Mouse (Mus musculus) heart, embryonic 13.5 days (tissue): Measurements from ENCODE around the gene Asnsd1. TPM values are rescaled to one million over a fixed set of nuclear protein-coding genes. Genes with fewer than 3 reads are reported as not detected.
A peak's percentile ranks its signal among the peaks of the same experiment; 100 is the strongest.

Experiments used
- ATAC-seq: fragments of 200-750 bp; cut with Nextera tagmentation; 2 replicates; pipeline ENCODE4 v1.8.0; 2017; ENCODE audit warnings: moderate TSS enrichment; ENCODE audit not compliant: insufficient number of reproducible peaks, low FRiP score, low TSS enrichment; ENCODE audit errors: extremely low read depth
- H3K27ac ChIP-seq: fragments of 300-500 bp; sonication (generic); replicated peaks from 2 replicates; pipeline ENCODE4 v1.5.1; 2015; ENCODE audit warnings: moderate library complexity, mild to moderate bottlenecking, inconsistent platforms
- H3K27me3 ChIP-seq: fragments of 300-500 bp; sonication (generic); replicated peaks from 2 replicates; pipeline ENCODE4 v1.6.1; 2015; ENCODE audit warnings: mild to moderate bottlenecking, inconsistent platforms
- H3K36me3 ChIP-seq: fragments of 300-500 bp; sonication (generic); 2 replicates; pipeline ENCODE4 v1.6.1; 2015; ENCODE audit warnings: mild to moderate bottlenecking, inconsistent platforms
- H3K4me1 ChIP-seq: fragments of 300-500 bp; sonication (generic); 2 replicates; pipeline ENCODE4 v1.6.1; 2015; ENCODE audit warnings: inconsistent platforms
- H3K4me2 ChIP-seq: fragments of 300-500 bp; sonication (generic); 2 replicates; pipeline ENCODE4 v1.6.1; 2015; ENCODE audit warnings: inconsistent platforms, mild to moderate bottlenecking, moderate library complexity
- H3K4me3 ChIP-seq: fragments of 300-500 bp; sonication (generic); 2 replicates; pipeline ENCODE4 v1.5.1; 2015; ENCODE audit warnings: moderate library complexity, mild to moderate bottlenecking, inconsistent platforms
- H3K9ac ChIP-seq: fragments of 300-500 bp; sonication (generic); 2 replicates; pipeline ENCODE4 v1.6.1; 2015; ENCODE audit warnings: inconsistent platforms, mild to moderate bottlenecking, moderate library complexity
- H3K9me3 ChIP-seq: fragments of 300-500 bp; sonication (generic); 2 replicates; pipeline ENCODE4 v1.6.1; 2016; ENCODE audit warnings: inconsistent platforms
- WGBS: fragments of 180-500 bp; shearing (Covaris S2); methylation state at CpG from one replicate; pipeline ENCODE4 v1.1.7; 2015; ENCODE audit warnings: mixed read lengths; 5-methylcytosine and 5-hydroxymethylcytosine counted together
- polyA plus RNA-seq: library from polyadenylated mRNA; unstranded; fragments of >200 nt; fragmentation: Nextera tagmentation; extraction: Ambion mirVana; gene quantifications from 2 replicates; pipeline ENCODE4 v1.2.1, GENCODE M21; 2015

Asnsd1 gene
- polyA plus RNA-seq, 1 experiment from 2014 or later: 60.0 TPM

DNA sequence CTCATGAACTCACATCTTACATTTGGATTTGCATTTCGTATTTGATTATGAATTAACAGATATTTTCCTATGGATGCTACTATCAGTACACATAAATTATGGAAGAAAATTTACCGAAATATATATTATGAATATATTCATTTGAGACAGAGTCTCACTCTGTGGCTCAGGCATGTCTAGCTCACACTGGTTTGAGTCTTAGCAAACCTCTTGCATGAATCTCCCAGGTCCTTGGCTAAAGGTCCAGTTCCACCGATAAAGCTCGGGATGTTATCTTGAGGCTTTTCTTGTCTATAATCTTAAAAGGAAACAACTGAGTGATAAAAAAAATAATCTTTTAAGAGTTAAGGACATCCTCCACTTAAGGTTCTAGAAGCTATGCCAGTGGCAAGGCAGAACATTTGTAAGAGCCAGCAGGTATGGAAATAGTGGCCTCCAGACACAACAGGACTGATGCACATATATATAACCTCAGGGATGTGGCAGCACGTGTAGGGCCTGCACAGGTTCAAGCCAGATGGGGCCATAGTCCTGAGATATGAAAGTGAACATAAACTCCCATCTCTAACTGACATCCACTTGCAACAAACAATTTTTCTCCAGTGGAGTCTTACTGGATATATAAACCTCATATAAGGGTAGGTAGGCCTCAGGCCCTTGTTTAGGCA, 27.6 kb downstream of the Asnsd1 start:
- 72% methylated on average over 5 of the region's 5 CpGs for WGBS
- Histone ChIP-seq H3K36me3 (peaks cover 47% of the 10 kb centered on the region), H3K4me2 (no peak overlapping the region)

GRCm38 (mm10) chr1:53324277-53324676, 28.3 kb downstream of the Asnsd1 start:
- peaks cover 54% of the 10 kb centered on the region for H3K36me3 ChIP-seq
- H3K4me3 ChIP-seq: no peak overlapping the region
- 95% methylated on average over 1 of the region's 1 CpGs for WGBS
- H3K9me3 ChIP-seq: no peaks in the 10 kb centered on the region
- no peak overlapping the region for H3K4me2 ChIP-seq
- no peak overlapping the region for H3K9ac ChIP-seq
- ATAC-seq: no peak
- no peaks in the 10 kb centered on the region for H3K4me1 ChIP-seq
- no peak overlapping the region for H3K27ac ChIP-seq
- H3K27me3 ChIP-seq: no peaks in the 10 kb centered on the region

More for the DNA sequence above, 27.6 kb downstream of the Asnsd1 start:
- H3K27me3 ChIP-seq: no peaks in the 10 kb centered on the region
- H3K9ac ChIP-seq: no peak overlapping the region
- no peak for ATAC-seq
- H3K4me1 ChIP-seq: no peaks in the 10 kb centered on the region
- no peaks in the 10 kb centered on the region for H3K9me3 ChIP-seq
- H3K27ac ChIP-seq: no peak overlapping the region
- no peak overlapping the region for H3K4me3 ChIP-seq

- no peak overlapping the region for H3K27ac ChIP-seq
- H3K9ac ChIP-seq: no peak overlapping the region
- H3K9me3 ChIP-seq: no peaks in the 10 kb centered on the region
- H3K36me3 ChIP-seq: peaks cover 63% of the 10 kb centered on the region
- H3K27me3 ChIP-seq: no peaks in the 10 kb centered on the region
- WGBS: 89% methylated on average over 5 of the region's 5 CpGs
- H3K4me1 ChIP-seq: no peaks in the 10 kb centered on the region
- no peak overlapping the region for H3K4me3 ChIP-seq
- ATAC-seq: no peak
- no peak overlapping the region for H3K4me2 ChIP-seq
These were observed 29.3 kb downstream of the Asnsd1 start for GRCm38 (mm10) chr1:53323254-53323653.

DNA sequence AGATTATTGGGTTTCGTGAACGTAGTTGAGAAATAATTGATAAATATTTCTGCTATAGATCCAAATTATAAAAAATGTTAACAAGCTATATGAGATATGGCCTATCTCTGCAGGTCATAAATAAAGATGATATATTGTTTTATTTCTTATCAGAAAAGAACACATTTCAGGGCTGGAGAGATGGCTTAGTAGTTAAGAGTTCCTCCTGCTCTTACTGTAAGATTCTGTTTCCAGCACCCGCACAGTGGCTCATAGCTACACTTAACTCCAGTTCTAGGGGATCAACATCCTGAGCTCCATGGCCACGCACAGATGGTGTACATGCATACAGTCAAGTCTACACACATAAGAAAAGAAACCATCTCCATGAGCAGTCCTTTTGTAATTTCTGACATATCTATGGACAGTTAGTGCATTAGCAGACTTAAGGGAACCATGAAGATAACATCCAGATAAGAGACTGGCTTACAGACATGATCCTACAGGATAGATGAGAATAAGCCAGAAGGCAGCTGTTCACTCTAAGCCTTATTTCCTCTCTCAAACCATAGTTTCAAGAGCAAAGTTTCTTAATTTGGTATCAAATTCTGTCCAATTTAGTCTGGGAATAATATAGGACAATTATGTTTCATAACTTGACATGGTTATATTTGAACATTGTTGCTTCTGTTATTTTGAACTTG, 30.7 kb downstream of the Asnsd1 start:
- H3K36me3 ChIP-seq: peaks cover 76% of the 10 kb centered on the region
- no peak overlapping the region for H3K9ac ChIP-seq
- ATAC-seq: no peak
- H3K4me2 ChIP-seq: no peak overlapping the region
- H3K9me3 ChIP-seq: no peaks in the 10 kb centered on the region
- no peaks in the 10 kb centered on the region for H3K27me3 ChIP-seq
- no peaks in the 10 kb centered on the region for H3K4me1 ChIP-seq
- 93% methylated on average over 4 of the region's 4 CpGs for WGBS
- no peak overlapping the region for H3K4me3 ChIP-seq
- no peak overlapping the region for H3K27ac ChIP-seq

DNA sequence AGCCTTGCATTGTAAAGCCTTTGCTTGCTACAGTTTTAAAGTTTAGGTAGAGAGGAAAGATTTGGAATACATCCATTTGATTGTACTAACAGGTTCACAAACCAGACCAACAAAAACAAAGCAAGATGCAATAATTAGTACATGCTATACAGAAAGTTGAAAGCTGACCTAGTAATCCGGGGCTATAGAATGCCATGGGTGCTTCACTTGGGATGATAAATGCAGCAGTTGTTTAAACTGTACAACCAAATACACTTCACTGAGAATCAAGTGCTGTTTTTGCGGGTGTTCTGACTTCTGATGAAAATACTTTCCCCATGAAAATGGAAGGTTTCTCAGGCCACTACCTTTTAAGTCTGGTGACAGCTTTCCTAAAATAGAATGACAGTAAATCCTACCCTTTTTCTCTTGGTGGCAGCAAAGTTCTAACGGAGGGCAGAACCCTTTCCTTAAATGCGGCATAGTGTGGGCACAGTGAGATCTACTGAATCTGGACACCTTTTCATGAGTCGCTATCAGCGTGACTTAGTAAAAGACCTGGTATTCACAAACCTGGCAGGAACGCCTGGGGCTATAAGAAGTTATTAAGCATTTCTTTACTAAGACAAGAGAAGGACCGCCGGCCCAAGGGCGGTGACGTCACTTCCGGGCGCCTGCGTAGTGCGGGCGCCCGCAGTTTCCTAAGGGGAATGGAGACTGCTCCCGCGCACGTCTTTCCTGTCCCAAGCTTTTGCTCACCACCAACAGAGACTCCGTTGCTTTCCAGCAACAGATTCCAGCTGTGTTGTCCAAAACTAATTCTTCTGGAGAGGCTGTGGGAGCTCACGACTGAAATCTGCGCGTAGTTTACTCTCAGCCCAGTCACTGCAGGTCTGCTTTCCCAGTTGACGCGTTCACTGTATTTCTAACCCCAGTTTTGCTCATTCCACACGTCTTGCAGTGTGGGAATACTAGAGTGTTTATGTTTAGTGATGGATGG, 39.3 kb downstream of the Asnsd1 start, which contains the start of gene Osgepl1:
Gene Osgepl1 (plus strand): TSS at position 636 of the 979 bp plus-strand sequence.
- H3K4me1 ChIP-seq: peaks cover 14% of the 10 kb centered on the region
- H3K27ac ChIP-seq: peak within 1 kb of the TSS; percentile 91
- peak; percentile 82 for ATAC-seq
- peak within 1 kb of the TSS; percentile 77 for H3K4me2 ChIP-seq
- H3K9me3 ChIP-seq: no peaks in the 10 kb centered on the region
- peak within 1 kb of the TSS; percentile 89 for H3K9ac ChIP-seq
- peaks cover 39% of the 10 kb centered on the region for H3K36me3 ChIP-seq
- peak within 1 kb of the TSS; percentile 68 for H3K4me3 ChIP-seq
- no peaks in the 10 kb centered on the region for H3K27me3 ChIP-seq
- WGBS: 2% methylated on average over 27 of the region's 27 CpGs

DNA sequence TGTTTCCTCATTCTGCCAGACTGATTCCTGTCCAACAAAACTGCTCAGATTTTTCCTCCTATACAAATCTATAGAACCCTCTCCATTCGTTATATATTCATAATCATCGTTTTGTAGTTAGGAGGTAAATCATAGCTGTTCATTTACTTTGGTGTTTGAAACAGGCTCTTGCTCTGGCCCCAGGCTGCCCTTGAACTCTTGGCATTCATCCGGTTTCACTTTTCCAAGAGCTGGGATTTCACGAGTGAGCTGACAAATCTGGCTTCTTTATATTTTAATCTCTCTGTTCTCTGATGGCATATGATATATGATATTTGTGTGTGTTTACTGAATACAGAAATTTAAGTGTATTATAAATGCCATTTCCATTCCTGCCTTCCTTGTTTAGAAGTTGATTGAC, 52.0 kb downstream of the Asnsd1 start:
- no peak overlapping the region for H3K4me3 ChIP-seq
- H3K4me1 ChIP-seq: peaks cover 14% of the 10 kb centered on the region
- H3K9me3 ChIP-seq: no peaks in the 10 kb centered on the region
- peaks cover 20% of the 10 kb centered on the region for H3K36me3 ChIP-seq
- H3K9ac ChIP-seq: no peak overlapping the region
- H3K4me2 ChIP-seq: no peak overlapping the region
- no peaks in the 10 kb centered on the region for H3K27me3 ChIP-seq
- ATAC-seq: no peak
- H3K27ac ChIP-seq: no peak overlapping the region
- WGBS: 79% methylated on average over 4 of the region's 4 CpGs

DNA sequence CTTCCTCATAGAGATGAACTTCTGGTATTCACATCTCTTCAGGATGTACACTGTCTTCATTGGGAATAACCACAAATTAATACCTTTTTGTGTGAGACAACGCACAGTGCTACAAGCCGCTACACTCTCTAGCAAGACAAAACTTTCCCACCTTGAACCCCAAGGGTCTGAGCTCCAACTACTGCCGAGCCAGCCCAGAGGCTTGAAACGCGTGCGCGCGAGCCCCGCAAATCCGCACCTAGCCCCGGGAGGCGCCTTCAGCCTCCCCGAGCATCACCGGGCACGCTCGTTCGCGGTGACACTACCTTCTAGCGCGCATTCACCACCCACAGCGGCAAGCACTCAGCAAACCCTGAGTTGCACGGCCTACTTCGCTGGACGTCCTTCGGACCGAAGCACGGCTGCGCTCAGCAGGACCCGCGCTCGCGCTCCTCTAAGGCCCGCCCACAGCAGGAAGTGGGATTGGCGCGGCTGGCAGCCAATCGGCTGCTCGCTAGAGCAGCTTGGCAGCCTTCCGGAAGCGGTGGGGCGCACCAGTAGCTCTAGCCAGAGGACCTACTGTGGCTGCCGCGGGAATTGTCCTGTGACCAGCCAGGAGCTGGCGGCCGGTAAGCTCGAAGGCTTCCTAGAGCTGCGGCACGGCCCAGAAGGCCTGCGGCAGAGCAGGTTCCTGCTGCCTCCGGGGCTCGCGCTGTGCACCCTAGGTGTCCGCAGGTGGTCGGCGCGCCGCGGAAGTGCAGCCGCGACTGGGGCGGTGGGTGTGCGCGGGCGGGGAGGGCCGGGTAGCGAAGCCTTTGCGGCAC, 55.8 kb downstream of the Asnsd1 start, which contains the start of the genes Pms1, Ormdl1 and Gm28778:
Gene Pms1 (minus strand): TSS at position 438 of the 803 bp plus-strand sequence.
Gene Ormdl1 (plus strand): TSS at position 515 of the 803 bp plus-strand sequence.
Gene Gm28778 (plus strand): TSS at position 531 of the 803 bp plus-strand sequence.
- H3K4me1 ChIP-seq: peaks cover 14% of the 10 kb centered on the region
- H3K27ac ChIP-seq: peak within 1 kb of the TSS; percentile 89
- ATAC-seq: peak; percentile 100
- under 1% methylated on average over 66 of the region's 66 CpGs for WGBS
- no peaks in the 10 kb centered on the region for H3K27me3 ChIP-seq
- H3K9ac ChIP-seq: peak within 1 kb of the TSS; percentile 87
- H3K4me3 ChIP-seq: peak within 1 kb of the TSS; percentile 81
- peak within 1 kb of the TSS; percentile 78 for H3K4me2 ChIP-seq
- peaks cover 16% of the 10 kb centered on the region for H3K36me3 ChIP-seq
- H3K9me3 ChIP-seq: no peaks in the 10 kb centered on the region

Other genes starting within 250 kb of the Asnsd1 start
- gene 1700019A02Rik, start 165.1 kb downstream of the Asnsd1 start, polyA plus RNA-seq: not detected in 2 replicates
- 9.0 and 10.2 TPM in 2 replicates for gene Pms1, start 55.7 kb downstream of the Asnsd1 start, polyA plus RNA-seq
- gene Ormdl1, start 55.7 kb downstream of the Asnsd1 start, polyA plus RNA-seq: 33.7 and 38.4 TPM in 2 replicates
- gene Gm28778, start 55.6 kb downstream of the Asnsd1 start, polyA plus RNA-seq: not detected in 2 replicates
- gene Osgepl1, start 39.1 kb downstream of the Asnsd1 start, polyA plus RNA-seq: 24.6 and 26.6 TPM in 2 replicates
- not detected in 2 replicates for gene Asdurf, start 133 bp downstream of the Asnsd1 start, polyA plus RNA-seq
- gene Gm28551, start 85 bp downstream of the Asnsd1 start, polyA plus RNA-seq: 0.38 and 0.56 TPM in 2 replicates